Mouse (Mus musculus) small intestine, adult 2 months (tissue): ENCODE data around the gene Galk1.

Experiments
- CTCF ChIP-seq: fragments of 200-500 bp; IDR thresholded peaks from 2 replicates; pipeline ENCODE4 v1.5.1; 2012; ENCODE audit warnings: low read depth, mild to moderate bottlenecking, control low read depth, inconsistent platforms, low read length, moderate library complexity, mixed read lengths; ENCODE audit not compliant: insufficient replicate concordance, insufficient read length; ENCODE audit errors: extremely low read depth
- POLR2A ChIP-seq: fragments of 200-500 bp; IDR thresholded peaks from 2 replicates; pipeline ENCODE4 v1.6.1; 2012; ENCODE audit warnings: low read depth, mild to moderate bottlenecking, control low read depth, inconsistent platforms, low read length, moderate library complexity

- no peak for TF ChIP-seq CTCF
- TF ChIP-seq POLR2A = no peak
These were observed 25.3 kb upstream of the Galk1 start for GRCm38 (mm10) chr11:116037826-116038225.
